Mouse (Mus musculus) MEL (cell line): ENCODE data around the gene Ap1s3. TPM values are rescaled to one million over a fixed set of nuclear protein-coding genes. Genes with fewer than 3 reads are reported as not detected.

Source experiments
- DNase-seq: peaks from one replicate; pipeline ENCODE4 v3.0.0; 2011; ENCODE audit warnings: low read depth, low spot score
- H3K27ac ChIP-seq: 2 replicates; pipeline ENCODE4 v1.5.1; 2012; ENCODE audit warnings: low read depth, mild to moderate bottlenecking, control low read depth, low read length, moderate library complexity; ENCODE audit not compliant: control insufficient read depth
- H3K27me3 ChIP-seq, 2 experiments: fragments of 150-350 bp in 1 of 2; sonication (generic) in 1 of 2; 2 replicates each; pipeline ENCODE4 v1.6.1; 2012; ENCODE audit warnings: low read length in 2 of 2, mild to moderate bottlenecking in 2 of 2, improper control_type of control experiment in 1 of 2, moderate library complexity in 1 of 2; ENCODE audit not compliant: insufficient read depth in 2 of 2, control insufficient read depth in 1 of 2
- H3K36me3 ChIP-seq, 2 experiments: 2 replicates each; pipeline ENCODE4 v1.6.1; 2012 to 2014; ENCODE audit warnings: low read length in 2 of 2, improper control_type of control experiment in 1 of 2, inconsistent platforms in 1 of 2, mild to moderate bottlenecking in 1 of 2; ENCODE audit not compliant: insufficient read depth in 2 of 2, control insufficient read depth in 1 of 2
- H3K4me1 ChIP-seq, 2 experiments: fragments of 150-350 bp in 1 of 2; sonication (generic) in 1 of 2; 2 replicates each; pipeline ENCODE4 v1.6.1; 2012; ENCODE audit warnings: low read length in 2 of 2, improper control_type of control experiment in 1 of 2, mild to moderate bottlenecking in 1 of 2; ENCODE audit not compliant: insufficient read depth in 2 of 2, control insufficient read depth in 1 of 2
- H3K4me3 ChIP-seq, 2 experiments: fragments of 150-350 bp in 1 of 2; sonication (generic) in 1 of 2; 2 replicates each; pipeline ENCODE4 v1.5.1; 2012; ENCODE audit warnings: low read depth in 2 of 2, low read length in 2 of 2, mild to moderate bottlenecking in 2 of 2, moderate library complexity in 2 of 2, control low read depth in 1 of 2, improper control_type of control experiment in 1 of 2; ENCODE audit not compliant: control insufficient read depth in 1 of 2, insufficient read depth in 1 of 2
- H3K79me2 ChIP-seq: 2 replicates; pipeline ENCODE4 v1.6.1; 2012; ENCODE audit warnings: mild to moderate bottlenecking, low read length, moderate library complexity; ENCODE audit not compliant: control insufficient read depth, poor library complexity, insufficient read depth
- H3K9ac ChIP-seq: 2 replicates; pipeline ENCODE4 v1.6.1; 2012; ENCODE audit warnings: low read depth, mild to moderate bottlenecking, control low read depth, low read length, moderate library complexity; ENCODE audit not compliant: control insufficient read depth, poor library complexity, severe bottlenecking
- H3K9me3 ChIP-seq: fragments of 150-350 bp; sonication (generic); replicated peaks from 2 replicates; pipeline ENCODE4 v1.6.1; 2012; ENCODE audit warnings: mild to moderate bottlenecking, low read length, improper control_type of control experiment, moderate library complexity; ENCODE audit not compliant: insufficient read depth
- BHLHE40 ChIP-seq: IDR thresholded peaks from 2 replicates; pipeline ENCODE4 v1.6.1; 2012; ENCODE audit warnings: low read depth, mild to moderate bottlenecking, inconsistent platforms, low read length, improper control_type of control experiment, borderline replicate concordance
- E2F4 ChIP-seq: IDR thresholded peaks from 2 replicates; pipeline ENCODE4 v1.6.1; 2011; ENCODE audit warnings: low read depth, low read length, improper control_type of control experiment, borderline replicate concordance
- EP300 ChIP-seq, 2 experiments: IDR thresholded peaks; 2 replicates each; pipeline ENCODE4 v1.6.1; 2011; ENCODE audit warnings: improper control_type of control experiment in 2 of 2, low read length in 2 of 2, low read depth in 1 of 2, mild to moderate bottlenecking in 1 of 2
- HCFC1 ChIP-seq: IDR thresholded peaks from 2 replicates; pipeline ENCODE4 v1.6.1; 2012; ENCODE audit warnings: low read depth, mild to moderate bottlenecking, inconsistent platforms, low read length, improper control_type of control experiment, moderate library complexity
- MAX ChIP-seq: IDR thresholded peaks from 2 replicates; pipeline ENCODE4 v1.6.1; 2011; ENCODE audit warnings: low read length, improper control_type of control experiment
- MAZ ChIP-seq: IDR thresholded peaks from 2 replicates; pipeline ENCODE4 v1.6.1; 2012; ENCODE audit warnings: low read depth, mild to moderate bottlenecking, inconsistent platforms, low read length, improper control_type of control experiment
- MEF2A ChIP-seq: IDR thresholded peaks from 2 replicates; pipeline ENCODE4 v1.6.1; 2014; ENCODE audit warnings: low read depth, mild to moderate bottlenecking, inconsistent platforms, low read length, improper control_type of control experiment; ENCODE audit not compliant: poor library complexity, insufficient replicate concordance, severe bottlenecking; ENCODE audit errors: extremely low read depth
- MYB ChIP-seq: IDR thresholded peaks from 2 replicates; pipeline ENCODE4 v1.6.1; 2011; ENCODE audit warnings: mild to moderate bottlenecking, low read depth, low read length, improper control_type of control experiment
- MYC ChIP-seq: IDR thresholded peaks from 2 replicates; pipeline ENCODE4 v1.6.1; 2011; ENCODE audit warnings: low read depth, mild to moderate bottlenecking, low read length, improper control_type of control experiment, moderate library complexity
- NELFE ChIP-seq: IDR thresholded peaks from 2 replicates; pipeline ENCODE4 v1.6.1; 2011; ENCODE audit warnings: low read depth, low read length, improper control_type of control experiment
- POLR2A ChIP-seq, 2 experiments: IDR thresholded peaks; 2 replicates each; pipeline ENCODE4 v1.6.1; 2011 to 2012; ENCODE audit warnings: low read length in 2 of 2, mild to moderate bottlenecking in 2 of 2, control low read depth in 1 of 2, improper control_type of control experiment in 1 of 2, low read depth in 1 of 2, moderate library complexity in 1 of 2; ENCODE audit not compliant: control insufficient read depth in 1 of 2, insufficient read depth in 1 of 2, poor library complexity in 1 of 2
- RAD21 ChIP-seq: IDR thresholded peaks from 2 replicates; pipeline ENCODE4 v1.6.1; 2011; ENCODE audit warnings: mild to moderate bottlenecking, low read depth, low read length, improper control_type of control experiment
- RCOR1 ChIP-seq: IDR thresholded peaks from 2 replicates; pipeline ENCODE4 v1.6.1; 2012; ENCODE audit warnings: low read depth, mild to moderate bottlenecking, inconsistent platforms, low read length, improper control_type of control experiment
- SIN3A ChIP-seq: IDR thresholded peaks from 2 replicates; pipeline ENCODE4 v1.6.1; 2012; ENCODE audit warnings: low read length, improper control_type of control experiment, inconsistent platforms
- TBP ChIP-seq: IDR thresholded peaks from 2 replicates; pipeline ENCODE4 v1.8.0; 2011; ENCODE audit warnings: low read depth, low read length, improper control_type of control experiment
- TCF12 ChIP-seq: IDR thresholded peaks from 2 replicates; pipeline ENCODE4 v1.6.1; 2014; ENCODE audit warnings: low read depth, mild to moderate bottlenecking, inconsistent platforms, low read length, improper control_type of control experiment, moderate library complexity
- UBTF ChIP-seq: IDR thresholded peaks from 2 replicates; pipeline ENCODE4 v1.6.1; 2012; ENCODE audit warnings: low read depth, mild to moderate bottlenecking, inconsistent platforms, low read length, improper control_type of control experiment, moderate library complexity, borderline replicate concordance; ENCODE audit not compliant: insufficient read depth
- USF2 ChIP-seq, 2 experiments: IDR thresholded peaks; 2 replicates each; pipeline ENCODE4 v1.6.1; 2011 to 2012; ENCODE audit warnings: improper control_type of control experiment in 2 of 2, low read length in 2 of 2, borderline replicate concordance in 1 of 2, inconsistent platforms in 1 of 2, low read depth in 1 of 2, mild to moderate bottlenecking in 1 of 2; ENCODE audit not compliant: insufficient read depth in 1 of 2
- ZC3H11A ChIP-seq: IDR thresholded peaks from 2 replicates; pipeline ENCODE4 v1.6.1; 2012; ENCODE audit warnings: low read depth, mild to moderate bottlenecking, inconsistent platforms, low read length, improper control_type of control experiment
- ZMIZ1 ChIP-seq: IDR thresholded peaks from 2 replicates; pipeline ENCODE4 v1.6.1; 2012; ENCODE audit warnings: low read depth, mild to moderate bottlenecking, inconsistent platforms, low read length, improper control_type of control experiment, moderate library complexity
- polyA plus RNA-seq, 2 experiments: library from polyadenylated mRNA; stranded (reverse) in 1 of 2; unstranded in 1 of 2; fragments of >175 nt in 1 of 2; fragments of >200 nt in 1 of 2; gene quantifications; 2 replicates each; pipeline versions ENCODE4 v1.2.1 to v1.2.4; 2012; ENCODE audit warnings: low replicate concordance in 2 of 2, low read depth in 1 of 2; ENCODE audit not compliant: insufficient read length in 2 of 2, insufficient read depth in 1 of 2, missing spikeins in 1 of 2
- total RNA-seq: library from RNA; depleted of rRNA; stranded (reverse); fragments of 300-350 nt; gene quantifications from 2 replicates; pipeline ENCODE4 v1.2.3, GENCODE M21; 2012

Ap1s3 gene
- total and polyA plus RNA-seq, 3 experiments: 4.3 to 50.6 (median 19.0) TPM

GRCm38 (mm10) chr1:79713081-79713480, 41.3 kb upstream of the Ap1s3 start:
- Histone ChIP-seq H3K79me2 (no peaks in the 10 kb centered on the region), H3K27me3 (no peaks in the 10 kb centered on the region), H3K9ac (no peak overlapping the region), H3K4me3 (no peak overlapping the region), H3K36me3 (peaks cover 0 to 3% of the 10 kb centered on the region in 2 experiments; a peak in 2 of 4 replicates), H3K9me3 (no peaks in the 10 kb centered on the region), H3K27ac (no peak overlapping the region), H3K4me1 (peaks cover 0 to 4% of the 10 kb centered on the region in 2 experiments; a peak in 2 of 4 replicates)
- no peak for TF ChIP-seq MAZ
- no peak for TF ChIP-seq MYB
- no peak for TF ChIP-seq MAX
- TF ChIP-seq RAD21: no peak
- no peak for TF ChIP-seq TBP
- TF ChIP-seq BHLHE40: no peak
- no peak for TF ChIP-seq ZMIZ1
- TF ChIP-seq SIN3A: no peak
- no peak for TF ChIP-seq ZC3H11A
- TF ChIP-seq MYC: no peak
- TF ChIP-seq NELFE: no peak
- no peak for TF ChIP-seq EP300 (IDR thresholded peaks at IDR 0.05; ENCODE audit: low read depth in 1 of 2, low read length in 2 of 2)
- TF ChIP-seq TCF12: no peak
- no peak for TF ChIP-seq USF2 (IDR thresholded peaks at IDR 0.05; ENCODE audit: borderline replicate concordance in 1 of 2, insufficient read depth in 1 of 2, low read depth in 1 of 2, low read length in 2 of 2)
- TF ChIP-seq MEF2A: no peak
- TF ChIP-seq HCFC1: no peak
- no peak for TF ChIP-seq E2F4
- TF ChIP-seq RCOR1: no peak
- no peak for TF ChIP-seq UBTF
- no peak for TF ChIP-seq POLR2A (IDR thresholded peaks at IDR 0.05; ENCODE audit: control insufficient read depth in 1 of 2, insufficient read depth in 1 of 2, low read depth in 1 of 2, low read length in 2 of 2, poor library complexity in 1 of 2)
- no peak for DNase-seq
